ENCODE assay signal across 15 mouse cellular contexts in genomic region chr14:28525566-28525965, GRCm38 (mm10). TPM values are rescaled to one million over a fixed set of nuclear protein-coding genes. Genes with fewer than 3 reads are reported as not detected.
"Had no signal": no experiment of that assay in that cellular context is flagged by ENCODE, and none has a peak within 500 bp of the region (broad histone marks: within the 10 kb centered on the region; RNA-seq: fewer than 3 reads in every experiment).

No protein-coding gene starts in this region.

- H3K27me3 ChIP-seq: liver, embryonic 13.5 days; lung, embryonic 15.5 days; midbrain, embryonic 13.5 days; neural tube, embryonic 15.5 days had no signal

- H3K4me3 ChIP-seq: kidney, embryonic 15.5 days; liver, embryonic 13.5 days; lung, embryonic 15.5 days; midbrain, embryonic 13.5 days; myocyte; neural tube, embryonic 15.5 days had no signal

- DNase-seq: kidney, adult 18-20 months; kidney, postnatal 14 days; left cerebral cortex, postnatal 4 days; liver; liver, embryonic 13.5 days; liver, postnatal 0 days; right cerebral cortex, adult 18-20 months; right cerebral cortex, postnatal 25 days; thymus, postnatal 4 days had no signal

- ATAC-seq: liver, postnatal 0 days; midbrain, embryonic 13.5 days had no signal

- H3K4me2 ChIP-seq: kidney, embryonic 15.5 days; liver, embryonic 13.5 days; lung, embryonic 15.5 days; midbrain, embryonic 13.5 days; neural tube, embryonic 15.5 days had no signal

- H3K27ac ChIP-seq: kidney, embryonic 15.5 days; liver, embryonic 13.5 days; lung, embryonic 15.5 days; macrophage; midbrain, embryonic 13.5 days; neural tube, embryonic 15.5 days had no signal

- H3K9ac ChIP-seq: kidney, embryonic 15.5 days; liver, embryonic 13.5 days; liver, postnatal 0 days; lung, embryonic 15.5 days; midbrain, embryonic 13.5 days; neural tube, embryonic 15.5 days had no signal

- H3K36me3 ChIP-seq: liver, embryonic 13.5 days; neural tube, embryonic 15.5 days had no signal

- H3K4me1 ChIP-seq: kidney, embryonic 15.5 days; liver, embryonic 13.5 days; lung, embryonic 15.5 days; midbrain, embryonic 13.5 days; neural tube, embryonic 15.5 days had no signal

- H3K9me3 ChIP-seq: kidney, embryonic 15.5 days; liver, embryonic 13.5 days; lung, embryonic 15.5 days; midbrain, embryonic 13.5 days; neural tube, embryonic 15.5 days had no signal

RNA-seq across cellular contexts. Expression of gene Wnt5a, which starts 21.0 kb away (rescaled TPM):
- polyA plus RNA-seq: macrophage had no signal
